Mouse (Mus musculus) liver, postnatal 0 days (tissue): ENCODE data around the gene Zfhx3. TPM values are rescaled to one million over a fixed set of nuclear protein-coding genes. Genes with fewer than 3 reads are reported as not detected.
A peak's percentile ranks its signal among the peaks of the same experiment; 100 is the strongest.

Source experiments
- ATAC-seq: fragments of 200-750 bp; cut with Nextera tagmentation; 2 replicates; pipeline ENCODE4 v1.8.0; 2017; ENCODE audit warnings: mild to moderate bottlenecking, moderate library complexity
- DNase-seq: peaks from one replicate; pipeline ENCODE4 v3.0.0-alpha.2; 2016
- H3K27ac ChIP-seq: fragments of 300-500 bp; sonication (generic); 2 replicates; pipeline ENCODE4 v1.5.1; 2014; ENCODE audit warnings: antibody characterized with exemption, moderate library complexity, mild to moderate bottlenecking, low read depth
- H3K27me3 ChIP-seq: fragments of 300-500 bp; sonication (generic); 2 replicates; pipeline ENCODE4 v1.6.1; 2014; ENCODE audit warnings: low read length, control low read depth, mixed read lengths; ENCODE audit not compliant: insufficient read depth
- H3K36me3 ChIP-seq: fragments of 300-500 bp; sonication (generic); replicated peaks from 2 replicates; pipeline ENCODE4 v1.6.1; 2014; ENCODE audit warnings: mild to moderate bottlenecking, control low read depth, low read length, moderate library complexity, mixed read lengths; ENCODE audit not compliant: insufficient read depth
- H3K4me1 ChIP-seq: fragments of 300-500 bp; sonication (generic); 2 replicates; pipeline ENCODE4 v1.6.1; 2014; ENCODE audit warnings: antibody characterized with exemption, mild to moderate bottlenecking, control low read depth; ENCODE audit not compliant: insufficient read depth
- H3K4me2 ChIP-seq: fragments of 300-500 bp; sonication (generic); 2 replicates; pipeline ENCODE4 v1.6.1; 2014; ENCODE audit warnings: low read depth, mild to moderate bottlenecking, low read length, moderate library complexity, mixed read lengths
- H3K4me3 ChIP-seq: fragments of 300-500 bp; sonication (generic); 2 replicates; pipeline ENCODE4 v1.5.1; 2014; ENCODE audit warnings: low read depth, low read length
- H3K9ac ChIP-seq: fragments of 300-500 bp; sonication (generic); replicated peaks from 2 replicates; pipeline ENCODE4 v1.6.1; 2014; ENCODE audit warnings: mild to moderate bottlenecking, moderate library complexity
- H3K9me3 ChIP-seq: fragments of 300-500 bp; sonication (generic); 2 replicates; pipeline ENCODE4 v1.6.1; 2016; ENCODE audit warnings: mild to moderate bottlenecking, control low read depth, low read length, mixed read lengths
- CTCF ChIP-seq: sonication (generic); IDR thresholded peaks from 2 replicates; pipeline ENCODE4 v1.5.1; 2016; ENCODE audit warnings: antibody characterized with exemption, low read depth
- EP300 ChIP-seq: IDR thresholded peaks from 2 replicates; pipeline ENCODE4 v1.6.1; 2016; ENCODE audit warnings: antibody characterized with exemption, low read depth, mild to moderate bottlenecking
- WGBS: fragments of 180-500 bp; shearing (Covaris S2); extraction: QIAGEN DNeasy Blood & Tissue Kit; methylation state at CpG from one replicate; pipeline ENCODE4 v1.1.7; 2014; ENCODE audit not compliant: insufficient replicate concordance; 5-methylcytosine and 5-hydroxymethylcytosine counted together
- polyA plus RNA-seq: library from polyadenylated mRNA; unstranded; fragments of >200 nt; fragmentation: Nextera tagmentation; extraction: Ambion mirVana; gene quantifications from 2 replicates; pipeline ENCODE4 v1.2.1, GENCODE M21; 2015

Gene Zfhx3
- polyA plus RNA-seq, 1 experiment from 2014 or later = 1.2 TPM

DNA sequence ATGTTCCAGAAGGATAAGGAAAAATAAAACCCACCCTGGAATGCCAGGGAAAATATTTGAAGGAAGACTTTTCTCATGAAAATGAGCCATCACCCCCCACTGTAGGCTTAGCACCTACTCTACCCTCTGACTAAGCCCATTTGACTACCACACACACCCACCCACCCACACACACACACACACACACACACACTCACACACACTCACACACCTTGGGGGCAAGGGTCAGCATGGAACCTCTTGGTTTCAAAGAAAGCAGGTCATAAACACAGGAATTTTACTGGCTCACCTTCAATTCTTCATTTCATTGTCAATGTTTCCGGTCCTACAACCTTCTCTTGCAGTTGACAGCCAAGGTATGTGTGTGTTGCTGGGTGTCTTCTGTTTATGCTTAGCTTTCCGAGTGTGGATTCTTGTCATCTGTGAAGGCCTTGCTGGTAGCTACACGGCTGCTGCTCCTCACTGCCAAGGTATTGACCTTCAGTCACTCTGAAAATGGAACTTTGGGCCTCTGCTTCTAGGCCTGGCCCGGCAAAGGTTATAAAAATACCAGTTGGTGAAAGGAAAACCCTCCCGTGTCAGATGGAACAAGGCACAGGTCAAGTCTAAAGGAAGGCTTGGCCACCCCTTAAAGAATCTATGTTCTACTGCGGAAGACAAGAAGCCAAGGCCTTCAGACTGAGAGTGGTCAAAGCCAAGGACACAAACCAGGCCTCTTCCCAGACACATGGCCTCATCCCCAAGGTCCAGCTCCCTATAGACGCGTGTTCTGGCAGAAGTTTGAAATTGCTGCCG, 641.6 kb downstream of the Zfhx3 start:
- no peaks in the 10 kb centered on the region for H3K4me1 ChIP-seq
- no peaks in the 10 kb centered on the region for H3K27me3 ChIP-seq
- no peak overlapping the region for H3K4me3 ChIP-seq
- ATAC-seq (no peak), DNase-seq (no peak)
- no peaks in the 10 kb centered on the region for H3K36me3 ChIP-seq
- H3K4me2 ChIP-seq = no peak overlapping the region
- H3K9ac ChIP-seq = no peak overlapping the region
- no peak overlapping the region for H3K27ac ChIP-seq
- 83% methylated on average over 9 of the region's 9 CpGs for WGBS
- no peaks in the 10 kb centered on the region for H3K9me3 ChIP-seq
- no peak for TF ChIP-seq EP300
- no peak for TF ChIP-seq CTCF

DNA sequence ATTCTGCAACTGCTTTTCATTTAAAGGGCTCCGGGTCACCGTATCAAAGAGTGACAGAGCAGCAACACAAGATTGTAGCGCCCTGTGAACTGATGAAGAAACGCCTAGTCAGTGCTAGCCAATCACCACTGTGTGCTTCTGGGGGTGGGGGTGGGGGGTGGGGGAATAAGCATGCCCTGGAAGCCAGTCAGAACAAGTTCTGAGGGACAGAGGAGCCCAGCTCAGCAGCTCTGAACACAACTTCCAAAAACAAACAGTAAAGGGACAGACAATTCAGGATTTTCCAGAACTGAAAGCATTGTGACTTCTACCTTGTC, 642.2 kb downstream of the Zfhx3 start:
- ATAC-seq (peak; percentile 54; the same call in 1 of the 2 replicates), DNase-seq (no peak)
- Histone ChIP-seq H3K9me3 (no peaks in the 10 kb centered on the region), H3K4me1 (no peaks in the 10 kb centered on the region), H3K4me3 (no peak overlapping the region), H3K36me3 (no peaks in the 10 kb centered on the region), H3K4me2 (no peak overlapping the region), H3K9ac (no peak overlapping the region), H3K27ac (no peak overlapping the region), H3K27me3 (no peaks in the 10 kb centered on the region)
- TF ChIP-seq EP300 (no peak), CTCF (no peak)
- WGBS = 66% methylated on average over 4 of the region's 4 CpGs

DNA sequence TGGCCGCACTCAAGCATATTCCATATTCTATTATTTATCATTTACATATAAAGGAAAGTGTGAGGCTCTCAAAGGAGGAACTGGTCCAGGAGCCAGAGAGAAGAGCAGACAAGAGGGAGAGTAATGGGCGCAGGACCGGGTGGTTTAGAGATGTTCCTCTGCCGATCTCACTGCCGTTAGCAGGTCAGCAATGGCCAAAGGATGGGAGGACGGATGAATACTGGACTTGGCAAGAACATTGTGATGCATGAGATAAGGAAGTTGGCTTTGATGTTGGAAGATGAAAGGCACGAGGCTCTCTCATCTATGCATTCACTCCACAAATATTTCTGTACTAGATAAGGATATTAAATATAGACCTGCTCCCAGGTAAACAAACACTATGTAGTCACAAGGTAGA, 648.6 kb downstream of the Zfhx3 start:
- H3K9ac ChIP-seq = no peak overlapping the region
- H3K36me3 ChIP-seq = no peaks in the 10 kb centered on the region
- H3K27ac ChIP-seq = no peak overlapping the region
- no peak overlapping the region for H3K4me2 ChIP-seq
- H3K4me3 ChIP-seq = no peak overlapping the region
- DNase-seq (no peak), ATAC-seq (no peak)
- TF ChIP-seq CTCF (no peak), EP300 (no peak)
- WGBS = 67% methylated on average over 7 of the region's 7 CpGs
- no peaks in the 10 kb centered on the region for H3K27me3 ChIP-seq
- H3K4me1 ChIP-seq = peaks cover 4% of the 10 kb centered on the region
- no peaks in the 10 kb centered on the region for H3K9me3 ChIP-seq

DNA sequence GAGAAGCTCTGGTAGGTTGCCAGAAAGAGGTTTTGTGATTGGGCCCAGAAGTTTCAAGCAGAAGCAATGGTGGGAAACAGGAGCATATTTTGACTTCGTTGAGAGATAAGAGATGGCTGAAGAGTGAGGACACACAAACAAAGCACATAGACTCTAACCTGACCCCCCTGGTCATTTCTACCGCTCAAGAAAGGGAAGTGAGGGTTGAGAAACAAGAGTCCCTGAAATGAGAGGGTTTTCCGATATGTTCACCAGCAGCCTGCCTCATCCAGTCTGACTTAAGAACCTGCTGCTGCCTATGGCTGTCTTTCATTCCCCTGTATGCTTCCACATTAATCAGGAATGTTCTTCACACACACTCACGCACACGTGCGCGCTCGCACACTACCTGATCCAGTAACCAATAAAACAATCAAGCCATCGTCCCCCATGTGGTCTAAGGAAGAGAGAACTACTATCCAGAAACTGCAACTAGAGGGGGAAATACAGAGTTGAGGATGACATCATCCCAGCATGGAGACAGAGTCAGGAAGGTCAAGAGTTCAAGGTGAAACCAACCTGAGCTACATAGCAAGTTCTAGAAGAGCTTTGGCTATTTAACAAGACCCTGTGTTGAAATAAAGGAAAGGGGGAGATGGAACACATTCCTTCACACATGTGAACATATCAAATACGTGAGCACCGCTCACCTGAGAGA, 649.7 kb downstream of the Zfhx3 start:
- H3K4me3 ChIP-seq = no peak overlapping the region
- no peaks in the 10 kb centered on the region for H3K36me3 ChIP-seq
- H3K27ac ChIP-seq = no peak overlapping the region
- H3K9me3 ChIP-seq = no peaks in the 10 kb centered on the region
- no peak for DNase-seq
- 76% methylated on average over 11 of the region's 11 CpGs for WGBS
- no peak for ATAC-seq
- H3K27me3 ChIP-seq = no peaks in the 10 kb centered on the region
- peaks cover 4% of the 10 kb centered on the region for H3K4me1 ChIP-seq
- H3K9ac ChIP-seq = no peak overlapping the region
- no peak for TF ChIP-seq EP300
- no peak for TF ChIP-seq CTCF
- H3K4me2 ChIP-seq = no peak overlapping the region

DNA sequence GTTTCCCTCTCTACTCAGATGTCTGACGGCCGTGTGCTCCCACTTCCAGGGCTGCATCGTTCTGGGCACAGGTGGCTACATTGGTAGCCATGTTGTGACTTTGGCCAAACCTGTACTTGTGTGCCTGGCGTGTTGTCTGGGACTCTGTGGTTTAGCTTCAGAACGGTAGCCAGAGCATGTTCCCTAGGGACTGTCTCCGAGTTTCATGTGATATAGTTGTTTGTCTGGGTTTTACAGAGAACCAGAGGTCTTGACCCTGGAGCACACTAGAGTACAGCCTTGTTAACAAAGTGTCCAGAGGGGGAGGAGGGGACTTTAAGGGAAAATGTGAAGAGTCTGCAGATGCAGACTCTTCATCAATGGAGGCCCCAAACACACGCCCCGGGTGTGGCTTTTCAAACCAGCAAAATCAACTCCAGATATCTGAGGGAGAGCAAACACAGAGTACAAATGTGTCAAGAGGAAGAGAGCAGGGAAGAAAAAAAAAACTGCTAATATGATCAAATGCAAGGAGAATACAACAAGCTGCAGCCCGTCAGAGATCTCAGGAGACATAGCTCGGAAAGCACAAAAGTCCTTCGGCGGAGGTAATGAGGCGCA, 650.6 kb downstream of the Zfhx3 start:
- 66% methylated on average over 13 of the region's 13 CpGs for WGBS
- no peak for ATAC-seq
- no peak overlapping the region for H3K4me2 ChIP-seq

DNA sequence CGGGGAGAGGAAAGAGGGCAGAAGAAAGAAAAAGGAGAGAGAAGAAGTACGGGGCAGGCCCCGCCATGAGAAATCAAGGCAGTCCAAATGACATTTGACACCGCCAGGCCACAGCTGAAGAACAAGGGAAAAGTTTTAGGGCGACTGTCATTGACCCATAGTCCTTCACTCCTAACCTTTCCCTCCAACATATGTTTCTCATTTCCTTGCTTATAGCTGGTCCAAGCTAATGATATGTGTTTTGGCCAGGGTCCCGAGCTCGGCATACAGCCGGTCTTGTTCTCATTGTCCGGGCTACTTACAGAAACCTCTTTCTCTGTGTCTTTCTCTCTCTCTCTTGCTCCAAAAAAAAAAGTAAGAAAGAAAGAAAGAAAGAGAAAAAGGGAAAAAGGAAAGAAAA, 651.4 kb downstream of the Zfhx3 start:
- Histone ChIP-seq H3K27me3 (no peaks in the 10 kb centered on the region), H3K27ac (no peak overlapping the region), H3K4me1 (peaks cover 4% of the 10 kb centered on the region), H3K4me2 (no peak overlapping the region), H3K9ac (no peak overlapping the region), H3K4me3 (no peak overlapping the region), H3K36me3 (no peaks in the 10 kb centered on the region), H3K9me3 (no peaks in the 10 kb centered on the region)
- DNase-seq (no peak), ATAC-seq (no peak)
- 78% methylated on average over 9 of the region's 9 CpGs for WGBS
- TF ChIP-seq EP300 (no peak), CTCF (no peak)

More for the DNA sequence above, 650.6 kb downstream of the Zfhx3 start:
- Histone ChIP-seq H3K9ac (no peak overlapping the region), H3K4me3 (no peak overlapping the region), H3K27me3 (no peaks in the 10 kb centered on the region), H3K4me1 (peaks cover 4% of the 10 kb centered on the region), H3K36me3 (no peaks in the 10 kb centered on the region), H3K27ac (no peak overlapping the region), H3K9me3 (no peaks in the 10 kb centered on the region)
- TF ChIP-seq CTCF (no peak), EP300 (no peak)
- DNase-seq = no peak
